Mouse (Mus musculus): ENCODE measurements around the gene Cdc34b.
A peak's percentile ranks its signal among the peaks of the same experiment; 100 is the strongest.
"Not testable (repeated sequence)": the region's sequence is repeated elsewhere in the genome, so short reads cannot be mapped to it uniquely, and the experiment has no call there.

Cdc34b gene

GRCm38 (mm10) chr11:94741732-94742272, at the start of gene Cdc34b:
TSS of gene Cdc34b (plus strand) at chr11:94741782.
- DNase-seq (ENCODE audit: low read depth, low spot score), result no peak

GRCm38 (mm10) chr11:94692502-94692901, 49.1 kb upstream of the Cdc34b start:
- DNase-seq (ENCODE audit: low read depth, low spot score), result not testable (repeated sequence)

GRCm38 (mm10) chr11:94695508-94695907, 46.1 kb upstream of the Cdc34b start:
- DNase-seq (ENCODE audit: low read depth, low spot score), result no peak

DNA sequence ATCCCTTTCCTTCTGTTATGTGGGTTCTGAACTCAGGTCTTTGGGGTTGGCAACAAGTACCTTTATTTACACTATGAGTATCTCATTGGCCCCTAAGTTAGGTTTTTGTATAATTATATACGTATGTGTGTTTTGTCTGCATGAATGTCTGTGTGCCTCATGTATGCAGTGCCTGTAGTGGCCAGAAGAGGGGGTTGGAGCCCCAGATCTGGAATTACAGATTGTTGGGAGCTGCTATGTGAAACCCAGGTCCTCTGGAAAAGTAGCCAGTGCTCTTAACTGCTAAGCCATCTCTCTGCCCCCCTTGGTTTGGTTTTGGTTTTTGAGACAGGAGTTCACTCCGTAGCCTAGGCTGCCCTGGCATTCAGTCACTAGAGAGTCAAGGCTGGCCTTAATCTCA, 44.4 kb upstream of the Cdc34b start:
- DNase-seq (ENCODE audit: low read depth, low spot score), result no peak

DNA sequence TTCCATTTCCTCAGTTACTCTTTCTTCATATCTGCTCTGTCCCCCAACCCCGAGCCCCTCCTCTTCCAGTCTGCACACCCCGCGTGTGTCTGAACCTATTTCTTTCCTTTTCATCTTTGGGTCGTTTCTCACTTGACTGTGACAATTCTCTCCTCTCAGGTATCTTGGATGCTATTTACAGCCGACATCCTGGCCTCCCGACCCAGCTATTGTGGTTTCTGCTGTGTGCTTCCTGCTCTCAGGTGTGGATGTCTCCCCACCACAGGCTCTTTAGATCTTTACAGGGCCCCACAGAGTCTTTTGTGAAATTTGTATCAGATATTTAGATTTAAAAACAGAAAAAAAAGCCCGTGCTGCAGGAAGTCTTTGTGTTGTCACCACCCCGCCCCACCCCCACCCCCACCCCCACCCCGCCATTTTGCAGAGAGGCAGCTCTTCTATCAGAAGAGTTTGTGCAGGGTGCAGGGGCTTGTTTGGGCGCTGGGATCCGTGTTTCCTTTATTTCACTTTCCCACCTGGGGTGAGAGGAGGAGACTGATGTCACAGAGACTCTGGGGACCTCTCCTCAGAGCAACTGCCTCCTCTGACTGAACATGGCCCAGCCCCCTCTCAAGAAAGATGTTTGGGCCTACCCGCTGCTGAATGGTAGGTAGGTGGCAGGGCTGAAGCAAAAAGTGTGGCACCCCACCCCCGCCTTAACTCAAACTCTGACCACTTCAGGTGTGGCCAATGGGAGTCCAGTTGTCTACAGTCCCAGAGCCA, 43.7 kb upstream of the Cdc34b start:
- DNase-seq (ENCODE audit: low read depth, low spot score), result no peak

- no peak for DNase-seq (ENCODE audit: low read depth, low spot score)
These were observed 42.2 kb upstream of the Cdc34b start for GRCm38 (mm10) chr11:94699399-94699798.

DNA sequence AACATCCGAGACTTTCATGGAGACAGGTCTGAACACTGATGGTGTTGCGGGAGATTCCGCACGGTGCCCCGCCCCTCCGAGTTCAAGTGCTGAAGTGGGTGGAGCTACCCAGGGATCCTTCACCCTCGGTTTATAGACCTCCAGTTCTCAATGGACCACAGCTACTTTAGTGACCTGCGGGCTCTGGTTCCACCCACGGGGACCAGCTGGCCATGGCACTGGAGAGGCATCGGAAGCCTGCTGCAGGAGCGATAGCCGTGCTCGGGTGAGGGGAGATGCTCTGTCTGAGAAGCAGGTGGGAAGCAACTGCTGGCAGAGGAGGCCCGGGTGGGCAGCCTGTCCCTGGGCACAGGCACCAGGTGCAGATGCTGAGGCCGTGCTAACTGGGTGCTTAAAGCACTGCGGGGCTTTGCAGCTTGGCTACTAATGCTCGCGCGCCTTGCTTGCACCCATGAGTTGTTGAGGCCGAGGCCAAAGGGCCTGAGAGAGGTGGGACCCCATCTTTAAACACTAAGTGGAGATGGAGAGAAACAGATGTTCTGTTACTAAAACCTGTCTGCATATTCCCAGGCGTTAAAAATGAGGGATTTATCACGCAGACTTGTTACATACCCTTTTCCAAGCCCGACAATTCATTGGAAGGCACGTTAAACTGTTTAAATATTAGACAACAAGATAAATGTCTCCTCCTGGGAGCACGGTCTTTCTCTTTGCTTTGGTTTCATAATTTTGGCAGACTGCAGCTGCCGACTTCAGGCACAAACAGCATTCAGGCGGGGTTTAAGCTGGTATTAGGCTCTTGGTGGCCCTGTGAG, 40.0 kb upstream of the Cdc34b start:
- DNase-seq (ENCODE audit: low read depth, low spot score), result no peak

DNA sequence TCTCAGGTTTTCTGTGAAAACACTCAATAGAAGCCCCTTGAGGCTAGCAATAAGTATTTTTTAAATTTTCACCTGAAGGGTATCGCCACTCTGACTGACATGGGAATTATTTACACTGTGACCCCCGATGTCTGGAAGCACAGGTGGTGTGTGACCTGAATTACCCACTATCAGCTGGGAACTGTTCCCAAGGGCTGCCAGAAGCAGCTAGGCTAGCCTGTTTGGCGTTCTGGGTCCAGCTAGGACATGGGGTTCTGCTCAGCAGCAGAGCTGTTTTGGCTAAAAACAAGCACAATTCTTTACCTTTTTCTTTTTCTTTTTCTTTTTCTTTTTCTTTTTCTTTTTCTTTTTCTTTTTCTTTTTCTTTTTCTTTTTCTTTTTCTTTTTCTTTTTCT, 39.4 kb upstream of the Cdc34b start:
- no peak for DNase-seq (ENCODE audit: low read depth, low spot score)

- DNase-seq (ENCODE audit: low read depth, low spot score), result no peak
These were observed 37.6 kb upstream of the Cdc34b start for GRCm38 (mm10) chr11:94704020-94704419.

DNA sequence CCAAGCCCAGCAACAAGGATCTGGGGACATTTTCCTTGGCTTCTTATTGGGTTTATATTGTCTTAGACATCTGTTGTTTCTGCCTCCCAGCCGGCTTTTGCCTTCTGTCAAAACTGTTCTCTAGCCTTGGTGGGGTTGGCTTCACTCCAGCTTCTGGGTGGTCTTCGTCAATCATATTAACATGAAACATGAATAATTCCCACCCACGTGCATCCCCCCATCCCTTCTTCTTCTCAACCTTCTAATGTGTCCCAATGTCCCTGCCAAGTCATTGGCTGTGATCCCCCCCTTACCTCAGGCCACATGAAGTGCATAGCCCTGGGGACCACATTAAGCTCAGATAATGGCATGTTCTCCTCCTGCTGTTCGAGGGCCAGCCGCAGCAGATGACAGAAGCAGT, 37.1 kb upstream of the Cdc34b start, which contains the start of gene Gm11541:
Gene Gm11541, minus strand, starts transcription at position 28 of the 400 bp plus-strand sequence.
- no peak for DNase-seq (ENCODE audit: low read depth, low spot score)

GRCm38 (mm10) chr11:94713246-94713860, 28.2 kb upstream of the Cdc34b start:
- no peak for DNase-seq (ENCODE audit: low read depth, low spot score)

DNA sequence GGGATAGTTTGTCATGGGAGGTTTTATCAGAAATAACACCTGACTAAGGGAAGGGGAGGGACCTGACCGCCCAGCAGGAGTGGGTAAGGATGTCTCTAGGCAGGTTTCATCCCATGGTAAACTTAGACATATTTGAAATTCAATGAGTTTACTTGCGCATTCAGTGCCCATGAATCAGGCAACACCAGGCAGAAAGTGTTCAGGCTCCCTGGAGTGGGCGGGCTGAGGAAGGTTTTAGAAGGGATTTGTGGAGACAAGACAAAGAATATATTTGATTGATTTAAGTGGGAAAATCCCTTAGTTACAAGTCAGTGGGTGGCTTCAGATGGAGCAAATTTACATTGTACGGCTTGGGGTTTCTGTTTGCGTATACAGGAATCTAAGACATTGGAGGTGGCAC, 26.0 kb upstream of the Cdc34b start:
- no peak for DNase-seq (ENCODE audit: low read depth, low spot score)

- DNase-seq (ENCODE audit: low read depth, low spot score), result no peak
These were observed 24.8 kb upstream of the Cdc34b start for GRCm38 (mm10) chr11:94716754-94717153.

DNA sequence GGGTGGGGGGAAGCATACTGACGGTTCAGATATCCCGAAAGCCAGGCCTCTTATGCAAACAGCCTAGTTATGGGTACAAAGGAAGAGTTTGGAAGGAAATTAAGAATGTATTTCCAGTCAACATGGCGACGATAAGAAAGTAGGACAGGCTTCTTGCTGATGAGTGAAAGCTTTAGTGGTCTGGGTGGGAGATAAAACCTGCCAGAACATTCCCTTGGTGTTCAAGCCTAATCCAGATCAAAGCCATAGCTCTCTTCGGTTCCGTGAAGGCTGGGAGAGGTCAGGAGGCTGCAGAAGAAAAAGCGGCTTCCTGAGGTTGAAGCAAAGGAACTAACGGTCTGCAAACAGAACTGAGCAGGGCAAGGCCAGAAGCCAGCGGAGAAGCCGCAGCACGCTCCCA, 24.3 kb upstream of the Cdc34b start:
- DNase-seq (ENCODE audit: low read depth, low spot score), result no peak

DNA sequence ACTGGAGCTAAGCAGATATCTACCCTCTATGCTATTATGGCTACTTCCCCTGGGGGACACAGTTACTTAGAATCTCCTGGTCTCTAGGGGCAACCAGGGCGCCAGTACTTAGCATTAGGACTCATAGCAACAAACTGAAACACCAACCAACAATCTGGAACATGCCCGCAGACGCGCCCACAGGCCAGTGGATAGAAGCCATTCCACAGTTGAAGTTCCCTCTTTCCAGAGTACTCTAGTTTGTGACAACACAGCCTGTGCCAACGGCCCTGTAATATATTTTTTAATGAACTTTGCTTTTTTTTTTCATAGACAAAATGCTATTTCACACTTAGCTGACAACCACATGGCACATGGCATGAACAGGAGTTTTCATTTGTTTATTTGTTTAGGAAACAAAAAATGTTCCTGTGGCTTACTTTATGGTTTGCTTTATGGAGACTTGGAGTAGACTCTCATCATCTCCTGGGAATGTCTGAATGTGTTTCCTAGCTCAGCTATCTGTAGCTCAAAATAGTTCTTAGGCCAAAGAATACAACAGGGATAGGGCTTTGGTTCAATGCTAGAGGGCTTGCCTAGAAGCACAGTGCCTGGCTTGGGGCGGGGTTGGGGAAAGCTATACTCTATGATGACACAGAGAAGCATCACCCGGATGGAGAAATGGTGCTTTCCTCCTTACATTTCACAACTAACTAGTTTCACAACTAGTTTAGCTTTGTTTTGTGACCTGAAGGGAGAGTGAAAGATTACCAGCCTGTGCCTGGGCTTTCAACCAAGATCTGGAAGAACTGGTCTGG, 23.3 kb upstream of the Cdc34b start:
- no peak for DNase-seq (ENCODE audit: low read depth, low spot score)

- DNase-seq (ENCODE audit: low read depth, low spot score), result no peak
These were observed 22.4 kb upstream of the Cdc34b start for GRCm38 (mm10) chr11:94719216-94719615.

DNA sequence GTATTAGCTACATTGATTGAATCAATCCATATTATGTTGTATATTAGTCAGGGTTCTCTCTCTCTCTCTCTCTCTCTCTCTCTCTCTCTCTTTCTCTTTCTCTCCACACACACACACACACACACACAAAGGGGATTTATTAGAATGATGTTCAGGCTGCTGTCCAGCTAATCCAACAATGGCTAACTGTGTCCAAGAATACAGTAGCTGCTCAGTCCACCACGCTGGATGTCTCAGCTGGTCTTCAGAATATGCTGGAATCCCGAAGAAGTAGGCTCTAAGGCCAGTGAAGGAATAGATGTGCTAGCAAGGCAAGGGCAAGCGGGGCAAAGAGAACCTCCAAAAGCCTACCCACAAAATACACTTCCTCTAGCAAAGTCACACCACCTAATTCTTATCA, 14.3 kb upstream of the Cdc34b start:
- no peak for DNase-seq (ENCODE audit: low read depth, low spot score)

- DNase-seq (ENCODE audit: low read depth, low spot score), result no peak
These were observed 13.0 kb upstream of the Cdc34b start for GRCm38 (mm10) chr11:94728545-94728944.

GRCm38 (mm10) chr11:94729565-94729964, 12.0 kb upstream of the Cdc34b start:
- DNase-seq (ENCODE audit: low read depth, low spot score), result no peak

GRCm38 (mm10) chr11:94730261-94730660, 11.3 kb upstream of the Cdc34b start:
- DNase-seq (ENCODE audit: low read depth, low spot score), result peak; percentile 72

- DNase-seq (ENCODE audit: low read depth, low spot score), result no peak
These were observed 10.4 kb upstream of the Cdc34b start for GRCm38 (mm10) chr11:94731229-94731628.
